Mouse (Mus musculus) A20 (cell line): ENCODE measurements around the gene Nek9.
A peak's percentile ranks its signal among the peaks of the same experiment; 100 is the strongest.

ENCODE experiments used
- DNase-seq: peaks from one replicate; pipeline ENCODE4 v3.0.0-alpha.2; 2011; ENCODE audit warnings: low read depth, low spot score

The Nek9 gene

DNA sequence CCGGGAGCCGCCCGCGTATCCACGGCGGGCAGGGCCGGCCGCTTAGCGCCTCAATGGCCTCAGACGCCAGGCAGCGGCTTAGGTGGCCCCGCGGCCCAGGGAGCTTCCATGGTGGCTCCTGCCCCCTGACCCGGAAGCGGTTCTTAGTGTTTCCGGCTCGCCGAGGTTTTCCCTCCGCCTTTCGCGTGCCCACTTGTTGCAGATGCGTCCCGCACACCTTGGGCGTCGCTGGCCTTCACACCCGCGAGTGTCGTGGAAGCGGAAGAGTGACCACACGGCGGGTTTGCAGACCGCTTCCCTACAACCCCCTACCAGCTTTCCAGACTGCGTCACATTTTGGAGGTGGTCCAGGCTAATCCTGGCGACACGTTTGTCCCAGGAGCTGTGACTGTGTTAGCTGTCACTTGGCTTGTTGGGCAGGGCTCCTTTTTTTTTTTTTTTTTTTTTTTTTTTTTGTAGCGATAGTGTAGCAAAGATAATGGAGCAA lies at the start of gene Nek9:
Gene Nek9, minus strand, starts transcription at position 120 of the 487 bp plus-strand sequence.
- peak; percentile 98 for DNase-seq

DNA sequence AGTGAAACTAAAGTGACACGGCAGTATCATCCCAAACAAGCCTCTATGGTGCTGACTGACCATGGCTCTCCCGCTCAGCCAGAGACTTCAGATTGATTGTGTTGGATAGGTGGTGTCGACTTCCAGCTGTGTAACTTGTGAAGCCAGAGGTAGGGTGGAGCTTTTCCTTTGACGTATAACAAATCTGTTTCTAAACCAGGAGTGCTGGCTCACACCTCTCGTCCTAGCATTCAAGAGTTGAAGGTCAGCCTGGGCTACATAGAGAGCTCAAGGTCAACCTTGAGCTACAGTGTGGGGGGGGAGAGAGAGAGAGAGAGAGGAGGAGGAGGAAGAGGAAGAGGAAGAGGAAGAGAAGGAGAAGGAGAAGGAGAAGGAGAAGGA lies 46.8 kb upstream of the Nek9 start:
- no peak for DNase-seq

DNA sequence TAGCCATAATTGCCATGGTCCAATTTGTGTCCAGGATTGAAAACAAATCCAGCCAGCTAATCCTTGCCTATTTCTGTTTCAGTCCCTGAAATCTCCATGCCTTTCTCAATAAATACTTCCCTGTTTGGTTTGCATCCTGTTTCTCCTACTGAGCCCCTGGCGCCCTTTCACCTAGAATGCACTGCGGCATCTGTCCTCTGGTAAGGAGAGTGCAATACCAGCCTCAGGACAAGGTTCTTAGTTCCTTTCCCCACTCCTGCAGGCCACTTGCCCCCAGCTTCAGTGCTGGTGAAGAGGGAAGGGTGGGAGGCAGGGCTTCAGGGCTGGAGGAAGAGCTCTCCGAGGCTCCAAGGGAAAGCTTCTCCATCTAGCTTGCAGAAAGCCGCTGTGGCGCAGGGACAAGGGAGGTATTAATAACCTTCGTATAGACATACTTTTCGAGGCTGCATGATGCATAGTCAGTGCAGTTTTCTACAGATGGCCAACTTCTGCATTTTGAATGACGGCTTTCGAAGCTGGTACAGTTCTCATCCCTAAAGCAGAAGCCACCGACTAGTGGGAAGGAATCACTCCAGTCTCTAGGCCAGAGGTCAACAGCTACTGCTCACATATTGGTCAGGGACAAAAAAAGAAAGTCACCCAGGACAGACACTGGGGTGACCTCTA lies 46.3 kb upstream of the Nek9 start:
- peak; percentile 62 for DNase-seq

DNA sequence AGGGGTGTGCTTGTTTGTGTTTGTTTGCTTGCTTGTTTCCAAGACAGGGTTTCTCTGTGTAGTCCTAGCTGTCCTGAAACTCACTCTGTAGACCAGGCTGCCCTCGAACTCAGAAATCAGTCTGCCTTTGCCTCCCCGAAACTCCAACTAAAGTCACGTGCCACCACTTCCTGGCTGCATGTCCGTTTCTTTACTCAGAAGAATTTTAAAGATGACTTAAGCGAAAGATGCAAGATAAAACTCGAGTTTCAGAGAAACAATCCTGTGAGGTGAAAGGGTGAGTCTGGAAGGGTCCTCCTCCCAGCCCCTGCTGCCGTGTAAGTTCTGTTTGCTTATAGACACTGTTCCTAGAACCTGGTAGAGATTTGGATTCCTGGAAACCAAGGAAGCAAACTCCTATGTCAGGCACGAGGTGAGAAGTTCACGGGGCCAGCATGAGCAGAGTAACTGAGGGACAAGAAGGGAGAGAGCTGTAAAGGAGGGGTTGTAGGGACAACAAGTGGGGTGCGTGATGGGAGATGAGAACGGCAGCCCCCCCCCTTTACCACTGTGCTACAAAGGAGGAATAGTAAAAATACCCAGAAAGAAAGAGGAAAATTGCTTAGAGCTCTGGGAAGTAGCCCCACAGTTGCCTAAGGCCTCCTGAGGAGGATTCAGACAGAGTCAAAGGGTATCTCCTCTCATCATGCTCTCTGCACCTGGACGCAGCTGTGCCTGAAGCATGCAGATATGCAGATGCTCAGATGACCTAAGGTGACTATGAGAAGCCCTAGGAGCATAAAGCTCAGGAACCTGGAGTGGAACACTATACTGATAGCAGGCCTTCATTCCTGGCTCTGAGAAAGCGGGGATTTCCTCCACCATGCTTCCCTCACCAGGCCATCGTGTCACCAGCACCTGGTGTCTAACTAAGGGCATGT lies 43.9 kb upstream of the Nek9 start:
- no peak for DNase-seq

DNA sequence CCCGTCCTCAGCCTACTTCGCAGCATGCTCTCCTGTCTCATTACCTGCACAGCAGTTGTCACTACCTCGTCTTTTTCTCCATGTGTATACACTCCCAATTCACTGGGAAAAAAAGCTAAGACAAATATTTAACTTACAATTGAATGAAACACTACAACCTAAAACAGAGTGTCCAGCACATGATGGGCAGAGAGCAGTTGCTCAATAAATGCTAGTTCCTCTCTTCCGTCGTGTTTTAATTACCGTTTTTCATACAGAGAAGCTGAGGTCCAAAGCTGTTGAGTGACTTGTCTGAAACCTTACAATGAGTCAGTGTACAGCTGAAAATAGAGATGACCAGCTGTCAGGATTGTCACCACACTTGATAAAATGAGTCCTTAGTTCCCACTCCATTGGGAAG lies 42.4 kb upstream of the Nek9 start:
- no peak for DNase-seq

DNA sequence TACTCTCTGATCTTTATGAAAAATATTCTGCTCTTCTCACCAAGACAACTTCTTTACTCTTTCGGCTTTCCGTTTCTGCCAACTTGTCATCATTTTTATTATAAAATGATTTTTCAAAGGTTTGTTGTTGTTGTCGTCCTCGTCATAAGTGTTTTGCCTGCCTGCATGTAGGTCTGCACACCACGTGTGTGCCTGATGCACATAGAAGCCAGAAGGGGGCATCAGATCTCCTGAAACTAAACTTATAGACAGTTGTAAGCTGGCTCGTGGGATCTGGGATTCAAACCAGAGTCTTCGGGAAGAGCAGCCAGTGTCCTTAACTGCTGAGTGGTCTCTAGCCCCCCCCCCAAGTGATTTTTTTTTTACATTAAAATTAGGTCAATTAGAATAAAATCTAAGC lies 41.8 kb upstream of the Nek9 start:
- DNase-seq: peak; percentile 48

DNA sequence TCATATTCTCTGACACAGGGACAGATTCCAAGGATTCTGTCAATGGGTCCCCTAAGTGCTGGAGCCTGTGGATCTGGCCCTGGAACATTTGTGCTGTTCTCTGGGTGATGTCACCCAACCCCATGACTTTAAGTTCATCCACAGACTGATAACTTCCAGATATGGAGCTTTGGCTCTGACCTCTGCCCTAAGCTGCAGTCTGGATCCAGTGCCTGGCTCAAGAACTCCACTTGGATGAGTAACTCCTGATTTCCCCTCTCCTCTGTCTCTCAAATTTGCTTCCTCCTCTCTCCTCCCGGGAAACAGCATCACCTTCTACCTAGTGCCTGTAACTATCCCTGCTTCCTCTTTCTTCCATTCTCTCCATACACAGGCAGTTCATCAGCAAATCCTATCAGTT lies 41.1 kb upstream of the Nek9 start:
- DNase-seq: no peak

DNA sequence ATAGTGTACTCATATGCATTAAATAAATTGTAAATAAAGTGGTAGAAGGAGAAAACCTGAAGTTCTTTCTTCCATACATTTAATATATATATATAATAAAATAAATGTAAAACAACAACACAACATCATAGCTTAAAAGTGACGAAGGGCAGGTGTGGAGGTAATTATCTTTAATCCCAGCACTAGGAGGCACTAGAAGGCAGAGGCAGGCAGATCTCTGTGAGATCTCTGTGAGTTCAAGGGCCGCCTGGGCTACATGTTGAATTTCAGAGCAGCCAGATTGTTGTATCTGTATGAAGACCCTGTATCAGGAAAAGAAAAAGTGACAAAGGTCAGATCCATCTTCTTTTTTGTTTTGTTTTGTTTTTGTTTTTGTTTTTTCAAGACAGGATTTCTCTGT lies 39.1 kb upstream of the Nek9 start:
- DNase-seq: peak; percentile 30

DNA sequence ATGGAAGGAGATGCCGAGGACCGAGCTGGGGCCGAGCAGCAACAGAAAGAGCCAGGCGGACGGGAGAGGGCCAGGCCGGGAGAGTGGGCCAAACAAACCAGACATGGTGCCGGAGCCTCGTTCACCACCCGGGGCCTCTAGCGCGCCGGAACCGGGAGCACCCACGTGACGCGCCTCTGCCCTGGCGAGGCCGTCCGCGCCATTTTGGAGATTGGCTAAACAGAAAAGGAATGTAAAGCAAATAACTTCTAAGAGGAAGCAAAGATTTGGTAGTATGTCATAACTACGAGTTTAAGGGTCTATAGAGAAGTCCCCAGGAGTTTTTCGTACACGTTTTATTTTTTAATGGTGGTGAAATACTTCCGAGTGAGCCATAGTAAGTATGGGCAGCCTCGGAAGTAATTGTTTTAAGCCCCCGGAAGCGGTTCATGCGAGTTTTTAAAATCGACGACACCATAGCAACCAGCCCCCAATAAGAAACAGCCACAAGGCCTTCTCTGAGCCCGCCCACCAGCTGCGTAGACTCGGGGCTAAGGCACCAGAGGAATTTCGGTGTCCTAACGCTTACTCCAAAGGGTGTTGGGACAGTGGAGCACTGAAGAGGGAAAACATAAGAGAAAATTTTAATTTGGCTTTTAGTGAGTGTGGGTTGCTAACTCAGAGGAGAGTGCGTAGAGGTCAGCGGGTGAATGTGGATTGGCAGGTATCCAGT lies 35.6 kb upstream of the Nek9 start, which contains the start of gene Tmed10:
Gene Tmed10, minus strand, starts transcription at position 287 of the 712 bp plus-strand sequence.
- DNase-seq: peak; percentile 96

DNA sequence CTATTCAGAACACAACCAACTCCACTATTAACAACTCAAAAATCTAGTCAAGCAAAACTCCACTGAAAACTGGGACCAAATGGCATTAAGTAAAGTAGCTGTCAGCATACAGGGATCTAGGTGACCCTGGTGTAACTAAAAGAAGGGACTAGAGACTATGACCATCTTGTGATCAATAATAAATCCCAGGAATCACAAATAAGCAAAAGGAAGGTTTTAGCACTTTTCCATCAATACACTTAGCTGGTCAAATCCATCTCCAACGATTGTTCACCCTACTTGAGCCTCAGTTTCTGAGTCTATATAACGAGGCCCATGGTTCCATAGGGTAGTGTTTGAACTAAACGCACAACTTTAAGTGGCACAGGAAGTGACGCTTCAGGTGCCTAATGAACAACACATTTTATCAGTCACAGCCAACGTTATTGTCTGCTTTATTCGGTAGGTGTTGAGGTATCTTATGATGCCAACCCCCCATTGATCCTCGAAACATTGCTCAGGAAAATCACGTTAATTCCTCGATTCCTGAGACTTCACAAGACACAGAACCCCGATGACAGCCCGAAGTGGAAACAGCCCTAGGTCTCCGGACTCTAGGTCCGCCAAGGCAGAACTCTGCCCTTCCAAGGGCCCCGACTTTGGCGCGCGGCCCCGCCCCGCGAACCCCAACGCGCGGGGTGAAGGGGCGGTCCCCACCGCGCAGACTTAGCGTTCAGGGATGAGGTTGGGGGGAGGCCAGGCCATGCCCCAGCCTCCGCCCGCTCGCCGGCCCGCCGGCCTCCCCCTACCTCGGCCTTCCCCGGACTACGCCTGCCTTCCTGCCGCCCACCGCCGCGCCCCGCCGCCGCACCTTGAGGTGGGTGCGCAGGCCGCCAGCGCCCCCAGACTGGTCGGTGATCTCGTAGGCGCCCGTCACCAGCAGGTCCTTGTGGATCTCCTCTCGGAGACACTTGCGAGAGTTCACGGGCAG lies 34.7 kb upstream of the Nek9 start:
- peak; percentile 86 for DNase-seq

DNA sequence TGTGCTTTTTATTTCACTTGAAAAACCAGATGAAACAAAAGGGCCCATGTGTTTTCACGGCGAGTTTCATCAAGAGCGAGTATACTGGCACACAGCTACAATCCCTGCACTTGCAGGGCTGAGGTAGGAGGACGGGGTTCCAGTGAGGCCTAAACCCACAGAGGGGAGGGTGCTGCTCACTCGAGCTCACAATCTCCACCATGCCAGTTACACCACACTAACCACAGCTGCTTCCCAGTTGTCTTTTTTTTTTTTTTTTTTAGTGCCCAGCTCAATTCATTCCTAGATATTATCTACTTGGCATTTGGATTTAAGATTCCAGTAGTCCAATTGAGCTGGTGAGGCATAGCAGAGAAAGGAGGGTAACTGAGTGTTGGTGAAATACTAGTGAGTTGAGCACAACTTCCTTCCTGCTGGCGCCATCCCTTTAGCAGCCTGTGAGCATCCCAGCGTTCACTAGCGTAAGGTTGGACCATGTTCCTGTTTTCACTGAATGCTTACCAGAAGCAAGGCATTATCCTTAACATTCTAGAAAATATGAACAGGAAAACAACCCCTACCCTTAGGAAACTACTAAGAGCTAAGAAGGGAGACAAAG lies 33.0 kb upstream of the Nek9 start:
- no peak for DNase-seq

DNA sequence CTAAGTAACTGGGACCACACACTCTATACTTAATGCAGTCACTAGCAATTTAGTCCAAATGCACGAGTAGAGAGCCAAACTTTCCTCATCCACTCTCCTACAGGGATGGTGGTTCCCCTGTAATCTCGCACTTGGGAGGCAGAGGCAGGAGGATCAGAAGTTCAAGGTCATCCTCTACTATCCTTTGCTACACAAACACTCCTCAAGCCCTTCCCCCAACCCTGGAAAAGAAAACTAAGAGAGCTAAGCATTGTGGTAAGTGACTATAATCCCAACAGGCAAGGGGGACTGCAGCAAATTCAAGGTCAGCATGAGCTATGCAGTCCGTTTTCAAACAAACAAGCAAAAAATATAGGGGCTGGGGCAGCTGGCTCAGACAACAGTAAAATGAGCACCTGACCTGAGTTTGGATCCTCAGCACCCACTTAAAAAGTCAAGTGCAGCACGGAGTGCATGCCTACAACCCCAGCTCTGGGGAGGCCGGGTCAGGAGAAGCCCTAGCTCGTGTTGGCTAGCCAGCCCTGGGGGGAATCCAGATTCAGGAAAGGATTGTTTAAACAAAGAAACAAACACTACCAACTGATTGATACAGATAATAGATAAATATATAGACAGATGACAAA lies 29.4 kb upstream of the Nek9 start:
- DNase-seq: no peak

DNA sequence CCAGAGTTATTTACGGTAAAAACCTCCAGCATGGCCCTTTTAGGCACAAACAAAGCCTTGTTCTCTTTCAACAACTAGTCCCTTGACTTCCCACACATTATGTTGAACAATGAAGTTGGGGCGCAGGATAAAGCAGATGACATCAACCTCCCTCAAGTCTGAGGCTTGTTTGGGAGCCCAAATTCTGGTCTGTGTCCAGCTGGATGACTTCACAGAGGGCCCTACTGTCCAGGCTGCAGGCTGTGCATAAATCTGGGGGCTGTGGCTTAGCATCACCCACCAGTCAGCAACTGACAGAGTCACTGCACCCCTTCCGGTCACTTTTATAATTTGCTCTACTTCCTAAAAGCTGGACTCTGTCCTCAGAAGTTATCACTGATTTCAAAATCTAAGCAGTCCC lies 27.1 kb upstream of the Nek9 start:
- no peak for DNase-seq

DNA sequence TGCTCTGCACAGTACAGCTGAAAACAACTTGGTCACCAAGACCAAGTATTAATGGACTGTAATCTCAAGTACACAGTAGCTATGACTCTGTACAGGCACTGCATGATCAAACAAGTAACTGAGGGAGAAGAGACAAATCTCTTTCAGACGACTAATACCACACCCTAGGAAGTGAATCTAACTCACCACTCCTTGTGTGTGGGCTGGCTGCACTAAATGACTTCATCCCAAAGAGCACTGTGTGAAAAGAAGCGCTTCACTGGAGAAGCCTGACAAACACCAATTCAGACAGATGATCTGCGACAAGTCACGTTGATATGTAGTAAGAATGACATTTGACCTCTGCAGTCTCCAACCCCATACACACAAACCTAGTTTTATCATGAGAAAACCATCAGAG lies 23.3 kb upstream of the Nek9 start:
- no peak for DNase-seq

DNA sequence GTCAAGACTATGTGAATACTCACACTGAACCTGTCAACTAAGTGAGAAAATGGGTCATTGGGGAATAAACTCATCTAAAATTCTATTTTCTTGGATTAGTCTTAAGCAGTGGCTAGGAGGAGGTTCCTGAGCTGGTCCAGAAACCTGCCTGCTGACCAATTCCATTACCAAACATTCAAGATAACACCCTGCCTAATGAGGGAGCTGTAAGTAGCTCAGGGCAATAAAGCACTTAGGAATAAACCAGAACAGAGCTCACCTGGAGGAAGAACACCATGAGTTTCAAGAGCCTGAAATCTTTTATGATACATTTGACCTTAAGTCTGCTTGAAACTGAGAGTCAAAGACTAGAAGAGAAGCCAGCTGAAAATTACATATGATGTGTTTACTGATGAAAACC lies 22.4 kb upstream of the Nek9 start:
- DNase-seq: no peak

DNA sequence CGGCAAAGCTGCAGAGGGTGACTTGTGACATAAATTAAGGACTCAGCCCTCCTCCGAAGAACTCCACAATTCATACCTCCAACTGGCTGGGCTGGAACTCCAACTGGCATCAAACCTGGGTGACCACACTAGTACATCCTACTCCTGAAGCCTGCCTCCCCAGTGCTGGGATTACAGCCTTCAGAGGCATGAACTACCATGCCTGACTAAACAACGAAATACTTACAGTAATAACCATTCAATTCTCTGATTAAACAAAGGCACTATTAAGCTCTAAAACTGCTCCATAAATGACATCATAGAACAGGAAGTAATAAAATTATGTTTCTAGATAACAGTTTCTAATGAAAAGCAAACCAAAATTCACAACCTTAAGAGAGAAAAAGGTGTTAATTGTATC lies 22.0 kb upstream of the Nek9 start:
- no peak for DNase-seq

DNA sequence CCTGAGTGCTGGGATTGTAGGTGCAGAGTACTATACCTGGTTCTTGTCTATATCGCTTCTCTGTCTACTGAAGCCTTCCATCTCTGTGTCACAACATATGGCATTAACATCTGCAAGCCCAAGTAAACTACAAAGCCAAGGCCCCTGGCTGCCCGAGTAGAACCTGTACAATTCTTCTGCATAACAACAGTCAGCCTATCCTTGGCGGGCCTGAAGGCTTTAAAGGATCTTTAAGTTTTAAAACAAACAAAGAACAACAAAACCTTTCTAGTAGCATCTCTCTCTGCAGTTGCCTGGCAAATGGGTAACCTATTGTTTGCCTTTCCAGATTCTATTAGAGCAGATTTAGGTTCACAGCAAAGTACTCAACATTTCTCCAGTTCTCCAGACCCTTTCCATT lies 14.9 kb upstream of the Nek9 start:
- no peak for DNase-seq

DNA sequence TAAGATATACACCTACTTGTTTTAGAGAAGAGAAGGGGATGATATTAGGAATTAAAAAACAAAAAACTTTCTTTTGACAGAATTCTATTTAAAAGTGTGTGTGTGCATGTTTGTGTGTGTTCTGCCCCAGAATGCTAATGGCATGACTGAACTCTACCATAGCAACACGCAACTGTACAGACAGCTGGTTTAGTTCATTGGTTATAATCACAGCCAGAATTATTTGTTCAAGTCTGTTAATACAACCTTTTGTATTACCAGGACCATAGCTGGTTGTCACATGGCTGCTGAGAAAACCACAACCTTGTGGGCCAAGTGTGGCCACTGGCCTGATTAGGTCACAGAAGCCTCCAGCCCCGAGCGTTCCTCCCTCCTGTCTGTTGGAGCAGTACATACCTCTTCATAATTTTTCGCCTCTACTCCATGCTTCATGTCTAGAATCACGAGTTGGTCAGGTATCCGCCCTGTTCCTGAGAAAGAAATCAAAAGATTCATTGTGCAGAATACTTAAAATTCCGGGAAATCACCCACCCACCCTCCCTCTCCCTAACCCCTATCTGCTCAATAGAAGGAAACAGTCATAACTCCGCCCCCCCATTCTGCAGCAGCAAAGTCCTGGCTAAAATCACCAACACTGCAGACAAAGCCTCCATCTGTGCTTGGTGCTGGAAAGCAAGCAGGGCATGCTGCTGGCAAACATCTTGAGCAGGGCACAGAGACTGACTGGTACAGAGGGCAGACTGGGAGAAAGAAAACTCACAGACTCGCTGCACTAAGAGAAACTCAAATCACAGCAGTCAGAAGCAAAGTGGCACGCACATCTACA lies 11.5 kb upstream of the Nek9 start:
- no peak for DNase-seq

DNA sequence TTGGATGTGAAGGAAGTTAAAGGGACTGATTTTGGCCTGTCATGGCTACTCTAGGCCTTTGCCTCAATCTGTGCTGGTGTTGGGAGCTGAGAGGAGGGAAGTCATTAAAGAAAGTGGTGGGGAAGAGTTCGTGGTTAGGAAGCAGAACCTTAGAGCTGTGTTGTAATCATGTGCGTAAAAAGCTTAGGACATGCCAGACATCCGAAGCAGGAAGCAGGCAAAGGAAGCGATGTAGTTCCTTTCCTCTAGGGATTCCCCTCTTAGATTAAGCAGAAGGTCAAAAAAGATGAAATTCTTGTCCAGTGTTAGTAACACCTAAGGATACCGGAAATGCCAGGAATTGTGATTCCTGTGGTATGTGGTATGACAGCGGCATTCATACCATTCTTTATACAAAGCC lies 9.2 kb upstream of the Nek9 start:
- DNase-seq: no peak
